Mouse (Mus musculus) heart, adult 2 months (tissue): ENCODE measurements around the gene Gga3.

Experiments
- CTCF ChIP-seq: fragments of 200-600 bp; IDR thresholded peaks from 2 replicates; pipeline ENCODE4 v1.8.1; 2022; ENCODE audit warnings: antibody characterized with exemption, mild to moderate bottlenecking, moderate library complexity
- EP300 ChIP-seq: fragments of 200-500 bp; IDR thresholded peaks from 2 replicates; pipeline ENCODE4 v1.6.1; 2011; ENCODE audit warnings: low read depth, low read length, control low read depth; ENCODE audit not compliant: insufficient read depth
- POLR2A ChIP-seq: fragments of 200-500 bp; IDR thresholded peaks from 2 replicates; pipeline ENCODE4 v1.6.1; 2011; ENCODE audit warnings: mild to moderate bottlenecking, low read depth, low read length, control low read depth; ENCODE audit not compliant: insufficient read depth

DNA sequence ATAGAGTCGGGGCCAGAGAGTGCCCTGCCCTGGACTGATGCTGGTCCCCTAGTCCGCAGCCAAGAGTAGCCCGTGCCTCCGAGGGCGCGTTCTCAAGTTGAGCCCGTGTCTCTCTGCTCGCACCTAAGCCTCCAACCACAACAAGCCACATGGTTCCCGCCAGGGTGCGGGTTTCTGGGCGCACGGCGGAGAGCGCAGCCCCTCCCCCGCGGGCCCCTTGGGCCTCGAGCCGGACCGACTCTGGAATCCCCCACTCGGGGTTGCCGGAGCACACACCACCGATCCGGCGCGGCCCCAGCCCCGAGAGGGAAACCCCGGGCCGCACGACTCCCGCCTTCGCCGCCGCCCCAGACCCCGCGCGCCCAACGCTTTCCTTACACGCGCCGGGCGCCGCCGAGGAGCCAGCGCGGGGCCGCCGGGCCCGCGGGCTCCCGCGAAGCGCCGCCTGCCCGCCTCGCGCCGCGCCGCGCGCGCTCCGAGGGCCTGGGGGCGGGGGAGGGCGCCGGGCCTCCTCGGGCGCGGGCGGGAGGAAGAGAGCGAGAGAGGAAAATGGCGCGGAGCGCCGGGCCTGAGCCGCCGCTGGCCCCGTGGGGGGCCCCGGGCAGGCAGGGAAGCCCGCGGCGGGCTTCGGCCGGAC is 68.3 kb downstream of the Gga3 start:
- TF ChIP-seq CTCF (no peak), POLR2A (no peak), EP300 (no peak)
